Mouse (Mus musculus): ENCODE measurements around the gene Sycp1.

GRCm38 (mm10) chr3:102954476-102954875, 18.6 kb upstream of the Sycp1 start:
- TF ChIP-seq POLR2A (IDR thresholded peaks at IDR 0.05; ENCODE audit: insufficient read depth, low read depth, low read length) (no peak), CTCF (IDR thresholded peaks at IDR 0.05; ENCODE audit: insufficient read depth, low read depth, low read length) (no peak)

Data from olfactory bulb, adult 2 months (tissue).